Mouse (Mus musculus) gonadal fat pad, adult 2 months (tissue): ENCODE data around the gene Ccr1. TPM values are rescaled to one million over a fixed set of nuclear protein-coding genes. Genes with fewer than 3 reads are reported as not detected.

ENCODE experiments used
- DNase-seq: peaks from one replicate; pipeline ENCODE4 v3.0.0-alpha.2; 2012; ENCODE audit warnings: low read depth
- polyA plus RNA-seq: library from polyadenylated mRNA; depleted of rRNA; stranded (reverse); fragments of >200 nt; gene quantifications from 2 replicates; pipeline ENCODE4 v1.2.3, GENCODE M21; 2012

Ccr1 gene
- polyA plus RNA-seq, 1 experiment = 4.5 TPM

GRCm38 (mm10) chr9:123956892-123957291, 11.6 kb downstream of the Ccr1 start:
- DNase-seq = no peak

GRCm38 (mm10) chr9:123953551-123953950, 14.9 kb downstream of the Ccr1 start:
- no peak for DNase-seq

GRCm38 (mm10) chr9:123951176-123951575, 17.3 kb downstream of the Ccr1 start:
- no peak for DNase-seq

GRCm38 (mm10) chr9:123949432-123949831, 19.1 kb downstream of the Ccr1 start:
- DNase-seq = no peak

GRCm38 (mm10) chr9:123947815-123948214, 20.7 kb downstream of the Ccr1 start:
- no peak for DNase-seq

GRCm38 (mm10) chr9:123942025-123942424, 26.5 kb downstream of the Ccr1 start:
- no peak for DNase-seq

GRCm38 (mm10) chr9:123941316-123941715, 27.2 kb downstream of the Ccr1 start:
- no peak for DNase-seq

GRCm38 (mm10) chr9:123940628-123941027, 27.9 kb downstream of the Ccr1 start:
- DNase-seq = no peak

- DNase-seq = no peak
Observed at GRCm38 (mm10) chr9:123940168-123940567, 28.3 kb downstream of the Ccr1 start.

GRCm38 (mm10) chr9:123937989-123938388, 30.5 kb downstream of the Ccr1 start:
- no peak for DNase-seq

GRCm38 (mm10) chr9:123936604-123937280, 31.8 kb downstream of the Ccr1 start:
- DNase-seq = no peak

GRCm38 (mm10) chr9:123935776-123936175, 32.7 kb downstream of the Ccr1 start:
- DNase-seq = no peak

- DNase-seq = no peak
Observed at GRCm38 (mm10) chr9:123935346-123935745, 33.1 kb downstream of the Ccr1 start.

- DNase-seq = no peak
Observed at GRCm38 (mm10) chr9:123933716-123934445, 34.6 kb downstream of the Ccr1 start.

- no peak for DNase-seq
Observed at GRCm38 (mm10) chr9:123932911-123933675, 35.4 kb downstream of the Ccr1 start.

- DNase-seq = no peak
Observed at GRCm38 (mm10) chr9:123931761-123932700, 36.5 kb downstream of the Ccr1 start.

GRCm38 (mm10) chr9:123930926-123931325, 37.6 kb downstream of the Ccr1 start:
- no peak for DNase-seq

GRCm38 (mm10) chr9:123930476-123930875, 38.0 kb downstream of the Ccr1 start:
- no peak for DNase-seq

- DNase-seq = no peak
Observed at GRCm38 (mm10) chr9:123929936-123930335, 38.6 kb downstream of the Ccr1 start.

GRCm38 (mm10) chr9:123928759-123929246, 39.7 kb downstream of the Ccr1 start:
- no peak for DNase-seq

- DNase-seq = no peak
Observed at GRCm38 (mm10) chr9:123928118-123928758, 40.3 kb downstream of the Ccr1 start.
